Mouse (Mus musculus) hindbrain, embryonic 12.5 days (tissue): ENCODE data around the gene Sapcd2. TPM values are rescaled to one million over a fixed set of nuclear protein-coding genes. Genes with fewer than 3 reads are reported as not detected.

Experiments used
- ATAC-seq: fragments of 200-750 bp; cut with Nextera tagmentation; 2 replicates; pipeline ENCODE4 v1.8.0; 2017; ENCODE audit warnings: moderate TSS enrichment; ENCODE audit not compliant: low FRiP score
- H3K27ac ChIP-seq: fragments of 300-500 bp; sonication (generic); 2 replicates; pipeline ENCODE4 v1.5.1; 2016; ENCODE audit warnings: mild to moderate bottlenecking
- H3K27me3 ChIP-seq: fragments of 300-500 bp; sonication (generic); 2 replicates; pipeline ENCODE4 v1.6.1; 2016; ENCODE audit warnings: mild to moderate bottlenecking
- H3K36me3 ChIP-seq: fragments of 300-500 bp; sonication (generic); 2 replicates; pipeline ENCODE4 v1.6.1; 2016; ENCODE audit warnings: mild to moderate bottlenecking
- H3K4me1 ChIP-seq: fragments of 300-500 bp; sonication (generic); 2 replicates; pipeline ENCODE4 v1.6.1; 2016
- H3K4me2 ChIP-seq: fragments of 300-500 bp; sonication (generic); replicated peaks from 2 replicates; pipeline ENCODE4 v1.6.1; 2016; ENCODE audit warnings: mild to moderate bottlenecking
- H3K4me3 ChIP-seq: fragments of 300-500 bp; sonication (generic); 2 replicates; pipeline ENCODE4 v1.5.1; 2016; ENCODE audit warnings: mild to moderate bottlenecking
- H3K9ac ChIP-seq: fragments of 300-500 bp; sonication (generic); 2 replicates; pipeline ENCODE4 v1.6.1; 2016; ENCODE audit warnings: mild to moderate bottlenecking, moderate library complexity
- H3K9me3 ChIP-seq: fragments of 300-500 bp; sonication (generic); replicated peaks from 2 replicates; pipeline ENCODE4 v1.6.1; 2016; ENCODE audit warnings: mild to moderate bottlenecking
- WGBS: fragments of 180-500 bp; shearing (Covaris S2); methylation state at CpG from one replicate; pipeline ENCODE4 v1.1.7; 2016; 5-methylcytosine and 5-hydroxymethylcytosine counted together
- polyA plus RNA-seq: library from polyadenylated mRNA; unstranded; fragments of >200 nt; fragmentation: Nextera tagmentation; extraction: Ambion mirVana; gene quantifications from 2 replicates; pipeline ENCODE4 v1.2.1, GENCODE M21; 2016

Sapcd2 gene
- polyA plus RNA-seq, 1 experiment from 2014 or later, result 41.4 TPM

- H3K4me2 ChIP-seq, result peak overlapping the region; percentile 80
- H3K9me3 ChIP-seq, result no peaks in the 10 kb centered on the region
- peaks cover 31% of the 10 kb centered on the region for H3K36me3 ChIP-seq
- peaks cover 20% of the 10 kb centered on the region for H3K4me1 ChIP-seq
- no peaks in the 10 kb centered on the region for H3K27me3 ChIP-seq
- WGBS, result 39% methylated on average over 18 of the region's 18 CpGs
- no peak for ATAC-seq
- H3K9ac ChIP-seq, result peak overlapping the region; percentile 66
- no peak overlapping the region for H3K27ac ChIP-seq
- H3K4me3 ChIP-seq, result peak overlapping the region; percentile 52
Observed at GRCm38 (mm10) chr2:25355419-25356066, 16.6 kb upstream of the Sapcd2 start.

- Histone ChIP-seq H3K27ac (no peak within 1 kb of the TSS), H3K36me3 (peaks cover 22% of the 10 kb centered on the region), H3K9ac (peak within 1 kb of the TSS; percentile 66), H3K27me3 (no peaks in the 10 kb centered on the region), H3K4me3 (peak within 1 kb of the TSS; percentile 52), H3K4me1 (peaks cover 20% of the 10 kb centered on the region), H3K4me2 (peak within 1 kb of the TSS; percentile 80), H3K9me3 (no peaks in the 10 kb centered on the region)
- 9% methylated on average over 13 of the region's 13 CpGs for WGBS
- ATAC-seq, result peak; percentile 74
Observed at GRCm38 (mm10) chr2:25356208-25357079, 15.7 kb upstream of the Sapcd2 start, which contains the start of gene Dpp7. Gene Dpp7 (minus strand): TSS chr2:25356359.

DNA sequence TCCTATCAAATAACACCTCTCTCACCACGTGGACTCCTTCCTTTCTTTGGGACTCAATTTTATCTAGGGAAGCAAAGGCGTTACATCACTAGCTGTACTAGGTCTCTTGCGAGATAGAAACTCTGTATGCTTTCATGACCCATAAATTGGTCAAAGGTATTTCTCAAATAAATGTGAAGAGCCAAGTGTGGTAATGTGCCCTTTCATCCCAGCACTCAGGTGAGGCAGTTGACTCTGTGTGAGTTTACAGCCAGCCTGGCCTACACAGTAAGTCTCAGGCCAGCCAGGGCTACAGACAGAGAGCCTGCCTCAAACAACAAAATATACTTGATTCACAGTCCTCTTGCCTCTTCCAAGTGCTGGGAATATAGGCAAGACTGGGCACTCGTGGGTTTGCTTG lies 12.3 kb upstream of the Sapcd2 start:
- ATAC-seq, result no peak

DNA sequence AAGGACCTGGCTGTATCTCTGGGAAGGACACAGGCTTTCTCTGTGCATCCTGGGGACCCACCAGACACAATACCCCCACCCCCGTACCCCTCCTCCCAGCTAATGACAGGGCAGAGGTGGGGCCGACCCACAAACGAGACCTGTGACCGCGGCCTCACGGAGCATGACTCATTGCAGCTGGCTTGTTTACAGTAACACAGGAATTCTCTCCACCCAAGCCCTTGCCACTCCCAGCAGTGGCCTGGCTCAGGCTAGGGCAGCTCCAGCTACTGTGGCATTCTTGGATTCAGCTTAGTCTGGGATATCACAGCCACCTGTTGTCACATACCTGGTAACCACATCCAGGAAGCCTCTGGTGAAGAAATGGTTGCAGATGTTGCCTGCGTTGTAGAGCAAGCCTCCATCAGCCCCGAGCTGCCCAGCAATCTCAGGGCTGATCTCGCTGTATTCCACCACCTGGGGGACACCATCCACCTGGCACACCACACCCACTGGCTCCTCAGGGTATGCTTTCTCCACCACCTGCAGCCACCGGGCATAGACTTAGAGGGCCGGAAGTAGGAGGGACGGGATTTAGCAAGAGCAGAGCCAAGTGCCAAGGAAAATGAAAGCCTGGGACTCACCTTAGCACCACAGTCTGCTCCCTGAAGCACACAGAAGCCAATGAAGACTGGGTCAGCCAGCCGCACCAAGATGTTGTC lies 8.5 kb upstream of the Sapcd2 start:
- Histone ChIP-seq H3K4me1 (peaks cover 9% of the 10 kb centered on the region), H3K9me3 (no peaks in the 10 kb centered on the region), H3K27ac (no peak overlapping the region), H3K27me3 (peaks cover 49% of the 10 kb centered on the region), H3K36me3 (no peaks in the 10 kb centered on the region), H3K4me2 (no peak overlapping the region), H3K9ac (no peak overlapping the region), H3K4me3 (no peak overlapping the region)
- ATAC-seq, result no peak
- WGBS, result 64% methylated on average over 13 of the region's 13 CpGs

More for the DNA sequence above, 12.3 kb upstream of the Sapcd2 start:
- Histone ChIP-seq H3K9ac (no peak overlapping the region), H3K4me1 (peaks cover 21% of the 10 kb centered on the region), H3K4me2 (no peak overlapping the region), H3K27me3 (peaks cover 21% of the 10 kb centered on the region), H3K9me3 (no peaks in the 10 kb centered on the region), H3K36me3 (no peaks in the 10 kb centered on the region), H3K4me3 (no peak overlapping the region), H3K27ac (no peak overlapping the region)
- WGBS, result 81% methylated on average over 4 of the region's 4 CpGs

- Histone ChIP-seq H3K9ac (0 out of 2 replicates have a peak overlapping the region, but pooled peaks have one; percentile 68), H3K27me3 (peaks cover 53% of the 10 kb centered on the region), H3K36me3 (no peaks in the 10 kb centered on the region), H3K4me3 (no peak overlapping the region), H3K27ac (no peak overlapping the region), H3K4me1 (peaks cover 9% of the 10 kb centered on the region), H3K4me2 (no peak overlapping the region), H3K9me3 (no peaks in the 10 kb centered on the region)
- no peak; the same call in 1 of the 2 replicates for ATAC-seq
- 84% methylated on average over 4 of the region's 4 CpGs for WGBS
Observed at GRCm38 (mm10) chr2:25364313-25364712, 7.8 kb upstream of the Sapcd2 start.

GRCm38 (mm10) chr2:25364761-25365090 lies 7.4 kb upstream of the Sapcd2 start:
- Histone ChIP-seq H3K27me3 (peaks cover 53% of the 10 kb centered on the region), H3K9me3 (no peaks in the 10 kb centered on the region), H3K36me3 (no peaks in the 10 kb centered on the region), H3K4me3 (peak overlapping the region; percentile 49), H3K27ac (no peak overlapping the region), H3K4me1 (peaks cover 9% of the 10 kb centered on the region), H3K9ac (peak overlapping the region; percentile 68; the same call in 1 of the 2 replicates), H3K4me2 (peak overlapping the region; percentile 88)
- ATAC-seq, result peak; percentile 29
- WGBS, result 32% methylated on average over 9 of the region's 9 CpGs

DNA sequence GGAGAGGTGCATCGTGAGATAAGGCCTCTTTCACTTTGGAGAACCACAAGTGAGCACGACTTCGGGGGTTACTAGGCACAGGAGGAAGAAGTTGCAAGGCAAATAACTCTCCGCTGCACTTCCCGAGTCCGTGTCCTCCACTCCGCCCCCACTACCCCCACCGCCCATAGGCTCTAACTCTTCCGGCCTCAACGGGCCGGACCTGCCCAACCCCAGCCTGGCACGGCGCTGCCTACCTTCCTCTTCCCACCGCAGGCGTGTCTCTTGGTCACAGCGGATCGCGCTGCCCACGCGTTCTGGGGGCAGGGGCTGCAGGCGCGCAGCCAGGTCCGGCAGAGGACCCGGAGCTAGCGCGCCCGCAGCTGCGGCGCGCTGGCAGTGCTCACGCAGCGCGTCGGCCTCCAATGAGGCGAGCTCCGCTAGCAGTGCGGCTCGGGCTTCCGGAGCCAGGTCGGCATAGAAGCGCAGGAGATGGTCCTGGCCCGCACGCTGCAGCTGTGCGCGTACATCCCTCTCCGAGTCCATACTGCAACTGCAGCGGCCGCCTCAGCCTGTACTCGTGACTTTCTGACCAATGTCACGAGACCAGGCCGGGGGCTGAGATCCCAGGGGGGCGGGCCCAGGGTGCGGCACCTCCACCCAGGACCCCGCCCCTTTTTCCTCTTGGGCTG lies 6.9 kb upstream of the Sapcd2 start, which contains the start of gene Uap1l1:
Uap1l1 (minus strand) TSS at position 592 of the 671 bp plus-strand sequence.
- Histone ChIP-seq H3K4me1 (peaks cover 9% of the 10 kb centered on the region), H3K27me3 (peaks cover 53% of the 10 kb centered on the region), H3K9ac (peak within 1 kb of the TSS; percentile 68)

DNA sequence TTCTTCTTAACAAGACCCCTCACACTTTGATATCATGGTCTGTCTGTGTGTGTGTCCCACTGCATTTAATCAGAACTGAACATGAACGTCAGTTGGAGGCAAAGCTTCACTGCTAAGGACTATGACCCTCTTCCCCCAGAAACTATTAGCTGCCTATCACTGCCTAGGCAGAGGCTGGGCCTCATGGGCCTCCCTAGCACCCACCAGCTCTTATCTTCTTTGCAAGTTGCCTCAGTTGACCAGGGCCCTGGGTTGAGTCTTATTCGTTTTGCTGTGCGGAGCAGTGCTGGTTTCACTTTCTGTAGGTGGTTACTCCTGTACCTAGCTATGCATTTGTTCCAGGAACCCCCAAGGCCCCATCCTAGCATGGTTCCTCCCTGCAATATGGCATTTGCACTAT lies 2.1 kb upstream of the Sapcd2 start:
- Histone ChIP-seq H3K4me1 (peaks cover 34% of the 10 kb centered on the region), H3K4me3 (no peak overlapping the region), H3K27me3 (peaks cover 41% of the 10 kb centered on the region), H3K9ac (no peak overlapping the region), H3K4me2 (no peak overlapping the region), H3K27ac (no peak overlapping the region), H3K36me3 (no peaks in the 10 kb centered on the region), H3K9me3 (no peaks in the 10 kb centered on the region)
- 83% methylated on average over 3 of the region's 3 CpGs for WGBS
- ATAC-seq, result no peak

More for the DNA sequence above, 6.9 kb upstream of the Sapcd2 start, which contains the start of gene Uap1l1:
- H3K36me3 ChIP-seq, result no peaks in the 10 kb centered on the region
- peak; percentile 74 for ATAC-seq
- H3K4me3 ChIP-seq, result peak within 1 kb of the TSS; percentile 49
- H3K4me2 ChIP-seq, result peak within 1 kb of the TSS; percentile 88
- 1% methylated on average over 52 of the region's 54 CpGs for WGBS
- H3K9me3 ChIP-seq, result no peaks in the 10 kb centered on the region
- H3K27ac ChIP-seq, result no peak within 1 kb of the TSS

GRCm38 (mm10) chr2:25372644-25373391 lies 697 bp downstream of the Sapcd2 start:
- 0 out of 2 replicates have a peak, but pooled peaks cover 5% of the 10 kb centered on the region for H3K36me3 ChIP-seq
- no peaks in the 10 kb centered on the region for H3K9me3 ChIP-seq
- WGBS, result 2% methylated on average over 42 of the region's 42 CpGs
- peaks cover 29% of the 10 kb centered on the region for H3K4me1 ChIP-seq
- ATAC-seq, result no peak; the same call in 1 of the 2 replicates
- H3K4me2 ChIP-seq, result peak overlapping the region; percentile 92
- H3K27ac ChIP-seq, result no peak overlapping the region
- H3K9ac ChIP-seq, result peak overlapping the region; percentile 70
- peaks cover 21% of the 10 kb centered on the region for H3K27me3 ChIP-seq
- peak overlapping the region; percentile 72 for H3K4me3 ChIP-seq

- H3K27me3 ChIP-seq, result peaks cover 16% of the 10 kb centered on the region
- no peaks in the 10 kb centered on the region for H3K9me3 ChIP-seq
- H3K4me2 ChIP-seq, result peak overlapping the region; percentile 92
- peak overlapping the region; percentile 72 for H3K4me3 ChIP-seq
- WGBS, result 17% methylated on average over 2 of the region's 2 CpGs
- ATAC-seq, result no peak
- H3K4me1 ChIP-seq, result peaks cover 29% of the 10 kb centered on the region
- H3K27ac ChIP-seq, result no peak overlapping the region
- peak overlapping the region; percentile 70 for H3K9ac ChIP-seq
- H3K36me3 ChIP-seq, result 0 out of 2 replicates have a peak, but pooled peaks cover 8% of the 10 kb centered on the region
Observed at GRCm38 (mm10) chr2:25373431-25373830, 1.3 kb downstream of the Sapcd2 start.

GRCm38 (mm10) chr2:25376589-25376988 lies 4.5 kb downstream of the Sapcd2 start:
- H3K36me3 ChIP-seq, result 0 out of 2 replicates have a peak, but pooled peaks cover 8% of the 10 kb centered on the region
- no peak for ATAC-seq
- no peak overlapping the region for H3K9ac ChIP-seq
- peaks cover 28% of the 10 kb centered on the region for H3K4me1 ChIP-seq
- no peak overlapping the region for H3K4me3 ChIP-seq
- no peak overlapping the region for H3K4me2 ChIP-seq
- H3K27ac ChIP-seq, result no peak overlapping the region
- H3K9me3 ChIP-seq, result no peaks in the 10 kb centered on the region
- 62% methylated on average over 4 of the region's 4 CpGs for WGBS
- peaks cover 11% of the 10 kb centered on the region; the same call in 1 of the 2 replicates for H3K27me3 ChIP-seq
